Mouse (Mus musculus) hindbrain, embryonic 16.5 days (tissue): Measurements from ENCODE around the gene Foxp1. TPM values are rescaled to one million over a fixed set of nuclear protein-coding genes. Genes with fewer than 3 reads are reported as not detected.

Experiments used
- ATAC-seq: fragments of 200-750 bp; cut with Nextera tagmentation; 2 replicates; pipeline ENCODE4 v1.8.0; 2017; ENCODE audit warnings: moderate TSS enrichment, moderate library complexity
- H3K27ac ChIP-seq: fragments of 300-500 bp; sonication (generic); 2 replicates; pipeline ENCODE4 v1.5.1; 2014; ENCODE audit warnings: low read depth, mild to moderate bottlenecking, control low read depth, low read length, moderate library complexity
- H3K27me3 ChIP-seq: fragments of 300-500 bp; sonication (generic); replicated peaks from 2 replicates; pipeline ENCODE4 v1.6.1; 2014; ENCODE audit warnings: low read length; ENCODE audit not compliant: control insufficient read depth, insufficient read depth
- H3K36me3 ChIP-seq: fragments of 300-500 bp; sonication (generic); 2 replicates; pipeline ENCODE4 v1.6.1; 2014; ENCODE audit warnings: mild to moderate bottlenecking, low read length, moderate library complexity, mixed read lengths; ENCODE audit not compliant: control insufficient read depth, insufficient read depth
- H3K4me1 ChIP-seq: fragments of 300-500 bp; sonication (generic); 2 replicates; pipeline ENCODE4 v1.6.1; 2014; ENCODE audit warnings: low read depth, low read length; ENCODE audit not compliant: control insufficient read depth, insufficient read depth
- H3K4me2 ChIP-seq: fragments of 300-500 bp; sonication (generic); 2 replicates; pipeline ENCODE4 v1.6.1; 2014; ENCODE audit warnings: mild to moderate bottlenecking, low read length, control low read depth, moderate library complexity
- H3K4me3 ChIP-seq: fragments of 300-500 bp; sonication (generic); 2 replicates; pipeline ENCODE4 v1.5.1; 2014; ENCODE audit warnings: mild to moderate bottlenecking, low read length, control low read depth, moderate library complexity
- H3K9ac ChIP-seq: fragments of 300-500 bp; sonication (generic); 2 replicates; pipeline ENCODE4 v1.6.1; 2014; ENCODE audit warnings: low read depth, mild to moderate bottlenecking, control low read depth, low read length, moderate library complexity
- H3K9me3 ChIP-seq: fragments of 300-500 bp; sonication (generic); 2 replicates; pipeline ENCODE4 v1.6.1; 2014; ENCODE audit warnings: mild to moderate bottlenecking, low read length, moderate library complexity; ENCODE audit not compliant: control insufficient read depth
- WGBS: fragments of 180-500 bp; shearing (Covaris S2); extraction: QIAGEN DNeasy Blood & Tissue Kit; methylation state at CpG from one replicate; pipeline ENCODE4 v1.1.7; 2014; 5-methylcytosine and 5-hydroxymethylcytosine counted together
- polyA plus RNA-seq: library from polyadenylated mRNA; unstranded; fragments of >200 nt; fragmentation: Nextera tagmentation; extraction: Ambion mirVana; gene quantifications from 2 replicates; pipeline ENCODE4 v1.2.1, GENCODE M21; 2015

Gene Foxp1
- polyA plus RNA-seq, 1 experiment from 2014 or later, result 47.8 TPM

DNA sequence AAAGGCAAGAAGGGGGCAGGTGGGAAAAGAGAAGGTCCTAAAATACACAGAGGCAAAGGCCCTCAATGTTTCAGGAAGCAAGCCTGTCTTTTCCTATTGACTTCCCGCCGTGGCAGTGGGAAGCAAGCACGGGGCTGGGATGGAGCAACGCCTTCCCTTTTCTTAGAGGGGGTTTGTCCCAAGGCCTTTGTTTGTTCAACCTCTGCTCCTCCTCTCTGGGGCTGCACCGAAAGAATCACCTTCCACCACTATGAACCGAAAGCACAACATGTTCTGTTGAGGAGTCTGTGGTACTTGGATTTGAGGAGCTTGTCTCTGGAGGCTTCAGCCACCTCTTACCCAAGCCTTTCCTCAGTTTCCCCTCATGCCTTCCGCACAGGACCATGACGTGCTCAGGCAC is 355.5 kb downstream of the Foxp1 start:
- no peaks in the 10 kb centered on the region for H3K36me3 ChIP-seq
- H3K4me1 ChIP-seq, result no peaks in the 10 kb centered on the region
- no peaks in the 10 kb centered on the region for H3K27me3 ChIP-seq
- no peak for ATAC-seq
- no peak overlapping the region for H3K9ac ChIP-seq
- no peak overlapping the region for H3K4me2 ChIP-seq
- H3K27ac ChIP-seq, result no peak overlapping the region
- no peak overlapping the region for H3K4me3 ChIP-seq
- H3K9me3 ChIP-seq, result no peaks in the 10 kb centered on the region
- WGBS, result 57% methylated on average over 8 of the region's 8 CpGs

DNA sequence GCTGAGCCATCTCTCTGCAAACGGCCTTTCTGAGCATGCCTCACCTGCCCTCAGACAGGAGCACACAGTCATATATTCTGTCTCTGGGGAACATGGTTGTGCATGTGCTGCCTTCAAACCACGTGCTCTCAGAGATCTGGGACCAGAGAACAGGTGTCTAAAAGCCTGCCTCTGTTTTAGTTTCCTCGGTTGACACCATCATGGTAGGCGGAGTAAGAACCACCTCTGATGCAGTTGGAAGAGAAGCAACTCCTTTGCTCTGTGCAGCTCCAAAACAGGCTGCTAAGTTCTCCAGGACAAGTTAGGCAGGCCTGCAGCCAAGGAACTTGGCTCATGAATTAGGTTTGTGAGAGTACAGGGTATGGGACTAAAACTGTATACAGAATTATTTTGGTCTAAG is 356.4 kb downstream of the Foxp1 start:
- Histone ChIP-seq H3K27me3 (no peaks in the 10 kb centered on the region), H3K9ac (no peak overlapping the region), H3K36me3 (no peaks in the 10 kb centered on the region), H3K4me3 (no peak overlapping the region), H3K4me1 (no peaks in the 10 kb centered on the region), H3K27ac (no peak overlapping the region), H3K9me3 (no peaks in the 10 kb centered on the region), H3K4me2 (no peak overlapping the region)
- no peak for ATAC-seq
- whole genome bisulfite sequencing, result 89% methylated on average over 4 of the region's 4 CpGs

DNA sequence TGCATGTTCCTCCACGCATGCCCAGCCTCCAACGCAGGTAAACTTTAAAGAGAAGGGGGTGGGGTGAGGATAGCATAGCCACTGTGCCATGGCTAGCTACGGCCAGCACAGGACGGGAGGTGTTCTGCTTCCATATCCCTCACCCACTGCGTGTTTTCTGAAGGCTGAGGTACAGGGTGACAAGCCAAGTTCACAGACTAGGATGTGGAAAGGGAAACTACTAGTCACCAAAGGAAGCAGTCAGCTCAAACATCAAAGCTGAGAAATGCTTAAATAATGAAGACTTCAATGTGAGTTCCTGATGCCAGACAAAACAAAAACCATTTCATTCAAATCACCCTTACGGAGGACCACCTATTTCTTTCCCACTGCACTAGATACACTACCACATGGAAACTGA is 357.8 kb downstream of the Foxp1 start:
- no peak overlapping the region for H3K9ac ChIP-seq
- H3K4me2 ChIP-seq, result no peak overlapping the region
- no peak for ATAC-seq
- H3K27me3 ChIP-seq, result no peaks in the 10 kb centered on the region
- H3K36me3 ChIP-seq, result no peaks in the 10 kb centered on the region
- 91% methylated on average over 6 of the region's 6 CpGs for WGBS
- H3K4me3 ChIP-seq, result no peak overlapping the region
- H3K27ac ChIP-seq, result no peak overlapping the region
- no peaks in the 10 kb centered on the region for H3K4me1 ChIP-seq
- H3K9me3 ChIP-seq, result no peaks in the 10 kb centered on the region

DNA sequence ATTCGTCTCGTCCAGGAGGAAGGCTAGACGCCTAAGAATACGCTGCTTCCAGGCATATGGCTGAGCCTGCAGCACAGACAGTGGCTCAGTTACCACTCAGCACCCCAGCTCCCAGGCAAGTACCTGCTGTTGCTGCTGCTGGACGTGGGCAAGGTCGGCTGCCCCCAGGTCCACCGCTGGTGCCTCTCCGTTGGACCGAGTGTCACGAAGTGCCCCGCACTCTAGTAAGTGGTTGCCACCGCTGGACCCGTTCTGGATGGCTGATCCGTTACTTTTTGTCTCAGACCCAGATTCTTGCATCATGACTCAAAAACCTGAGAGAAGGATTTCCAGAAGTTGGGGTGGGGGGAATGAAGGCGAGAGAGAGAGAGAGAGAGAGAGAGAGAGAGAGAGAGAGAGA is 359.8 kb downstream of the Foxp1 start:
- no peak overlapping the region for H3K9ac ChIP-seq
- no peak overlapping the region for H3K4me2 ChIP-seq
- ATAC-seq, result no peak
- H3K4me3 ChIP-seq, result no peak overlapping the region
- no peak overlapping the region for H3K27ac ChIP-seq
- no peaks in the 10 kb centered on the region for H3K9me3 ChIP-seq
- H3K4me1 ChIP-seq, result 0 out of 2 replicates have a peak, but pooled peaks cover 3% of the 10 kb centered on the region
- WGBS, result 87% methylated on average over 15 of the region's 15 CpGs
- H3K36me3 ChIP-seq, result no peaks in the 10 kb centered on the region
- H3K27me3 ChIP-seq, result no peaks in the 10 kb centered on the region

DNA sequence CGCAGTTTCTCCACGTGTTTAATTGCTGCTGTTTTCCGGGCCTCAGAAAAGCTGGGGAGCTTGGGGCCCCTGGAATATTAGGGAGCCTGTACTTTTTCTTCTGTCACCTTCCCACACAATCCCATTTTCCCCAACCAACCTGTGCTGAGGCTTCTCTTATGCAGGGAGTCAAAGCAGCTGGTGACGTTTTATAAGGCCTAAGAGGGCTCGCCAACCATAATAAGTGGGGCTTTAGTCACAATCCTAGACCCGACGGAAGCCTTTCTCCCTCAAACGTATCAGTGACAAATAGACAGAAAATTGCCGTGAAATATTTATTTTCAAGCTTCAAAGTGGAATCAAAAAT is 362.2 kb downstream of the Foxp1 start:
- 0 out of 2 replicates have a peak, but pooled peaks cover 3% of the 10 kb centered on the region for H3K4me1 ChIP-seq
- H3K27me3 ChIP-seq, result no peaks in the 10 kb centered on the region
- no peak for ATAC-seq
- no peaks in the 10 kb centered on the region for H3K36me3 ChIP-seq
- no peak overlapping the region for H3K9ac ChIP-seq
- WGBS, result 61% methylated on average over 9 of the region's 9 CpGs
- no peak overlapping the region for H3K27ac ChIP-seq
- H3K9me3 ChIP-seq, result no peaks in the 10 kb centered on the region
- H3K4me3 ChIP-seq, result no peak overlapping the region
- H3K4me2 ChIP-seq, result no peak overlapping the region

DNA sequence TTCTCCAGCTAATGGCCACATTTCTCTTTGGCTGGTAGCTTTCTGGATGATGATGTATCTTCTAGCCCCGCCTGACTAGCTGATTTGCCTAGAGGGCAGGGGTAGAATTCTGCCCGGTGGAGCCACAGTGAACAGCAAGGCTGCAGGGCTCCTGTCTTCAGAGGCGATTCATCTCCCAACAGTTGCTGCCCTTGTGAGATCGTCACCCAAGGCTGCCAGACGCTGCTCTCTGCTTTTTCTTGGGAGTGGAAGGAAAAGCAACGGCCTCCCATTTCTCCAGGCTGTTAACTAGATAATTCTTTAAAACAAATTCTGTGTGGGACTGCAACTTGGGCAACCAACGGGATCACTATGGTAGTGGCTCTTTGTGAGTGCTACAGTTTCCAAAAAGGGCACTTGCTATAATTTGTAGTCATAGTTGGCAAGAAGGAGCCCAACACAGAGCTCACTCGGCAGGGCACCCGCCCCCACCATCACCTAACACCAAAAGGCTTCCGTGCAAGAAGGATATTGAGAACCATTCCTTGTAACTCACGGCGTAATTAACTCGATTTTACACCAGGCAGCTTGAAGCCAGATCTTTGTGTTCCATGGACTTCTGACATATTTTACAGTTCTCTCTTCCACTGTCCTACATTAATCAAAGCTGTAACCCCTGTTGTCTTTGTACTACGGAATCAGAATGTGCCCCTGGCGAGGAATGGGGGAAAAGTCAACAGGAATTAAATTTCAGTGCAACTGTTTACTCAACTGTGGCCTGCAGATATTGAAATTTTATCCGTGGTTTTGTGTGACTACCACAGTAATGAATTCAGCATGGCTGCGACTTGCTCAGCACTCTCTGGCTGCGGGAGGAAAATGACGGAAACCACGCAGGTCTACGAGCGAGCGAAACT is 362.8 kb downstream of the Foxp1 start:
- 59% methylated on average over 23 of the region's 23 CpGs for WGBS
- Histone ChIP-seq H3K36me3 (no peaks in the 10 kb centered on the region), H3K4me3 (no peak overlapping the region), H3K9ac (no peak overlapping the region), H3K4me1 (0 out of 2 replicates have a peak, but pooled peaks cover 3% of the 10 kb centered on the region), H3K27ac (no peak overlapping the region), H3K9me3 (no peaks in the 10 kb centered on the region), H3K4me2 (no peak overlapping the region), H3K27me3 (no peaks in the 10 kb centered on the region)
- ATAC-seq, result no peak

DNA sequence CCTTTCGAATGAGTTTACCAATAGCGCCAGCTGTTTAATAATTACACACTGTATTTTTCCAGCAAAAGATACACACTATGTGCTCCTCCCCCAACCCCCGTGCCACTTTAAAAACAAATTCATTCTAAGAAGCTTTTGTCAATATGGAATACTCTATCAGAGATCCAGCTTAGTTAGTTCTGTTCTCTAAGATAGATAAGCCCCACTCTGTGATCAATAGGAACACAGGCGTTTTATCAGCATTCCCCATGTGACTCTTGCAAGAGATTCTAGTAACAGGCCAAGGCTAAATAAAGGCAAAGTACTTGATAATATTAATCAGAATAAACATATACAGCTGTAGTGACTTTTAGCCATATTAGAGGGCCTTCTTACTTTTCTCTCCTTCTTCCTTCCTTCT is 368.8 kb downstream of the Foxp1 start:
- no peak overlapping the region for H3K9ac ChIP-seq
- H3K4me2 ChIP-seq, result no peak overlapping the region
- H3K9me3 ChIP-seq, result no peaks in the 10 kb centered on the region
- ATAC-seq, result no peak
- H3K36me3 ChIP-seq, result no peaks in the 10 kb centered on the region
- 90% methylated on average over 4 of the region's 4 CpGs for WGBS
- no peak overlapping the region for H3K4me3 ChIP-seq
- H3K27ac ChIP-seq, result no peak overlapping the region
- no peaks in the 10 kb centered on the region for H3K4me1 ChIP-seq
- no peaks in the 10 kb centered on the region for H3K27me3 ChIP-seq

DNA sequence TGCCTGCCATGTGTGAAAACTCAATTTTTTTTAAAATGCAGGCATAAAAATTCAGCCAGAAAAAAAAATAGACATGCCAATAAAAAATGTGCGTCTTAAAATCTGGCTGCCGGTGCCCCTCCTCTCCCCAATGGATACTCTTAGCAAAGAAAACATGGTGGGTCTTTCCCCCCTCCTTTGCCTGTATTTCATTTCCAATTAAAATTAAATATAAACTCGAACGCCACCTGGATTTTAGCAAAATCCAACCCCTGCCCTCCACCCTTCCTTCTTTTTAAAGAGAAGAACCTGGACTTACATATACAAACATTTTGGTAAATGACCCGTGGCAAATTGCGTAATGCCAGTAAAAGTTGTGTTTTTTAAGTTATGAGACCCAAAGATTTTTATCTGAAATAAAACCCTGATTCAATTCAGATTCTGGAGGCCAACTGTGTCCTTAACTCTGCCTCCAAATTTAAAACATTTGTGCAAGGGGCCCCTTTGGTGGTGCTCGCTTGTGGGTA is 376.1 kb downstream of the Foxp1 start:
- Histone ChIP-seq H3K4me2 (no peak overlapping the region), H3K9me3 (no peaks in the 10 kb centered on the region), H3K36me3 (no peaks in the 10 kb centered on the region), H3K4me3 (no peak overlapping the region), H3K27me3 (no peaks in the 10 kb centered on the region), H3K27ac (no peak overlapping the region), H3K4me1 (no peaks in the 10 kb centered on the region), H3K9ac (no peak overlapping the region)
- 91% methylated on average over 7 of the region's 7 CpGs for WGBS
- ATAC-seq, result no peak

DNA sequence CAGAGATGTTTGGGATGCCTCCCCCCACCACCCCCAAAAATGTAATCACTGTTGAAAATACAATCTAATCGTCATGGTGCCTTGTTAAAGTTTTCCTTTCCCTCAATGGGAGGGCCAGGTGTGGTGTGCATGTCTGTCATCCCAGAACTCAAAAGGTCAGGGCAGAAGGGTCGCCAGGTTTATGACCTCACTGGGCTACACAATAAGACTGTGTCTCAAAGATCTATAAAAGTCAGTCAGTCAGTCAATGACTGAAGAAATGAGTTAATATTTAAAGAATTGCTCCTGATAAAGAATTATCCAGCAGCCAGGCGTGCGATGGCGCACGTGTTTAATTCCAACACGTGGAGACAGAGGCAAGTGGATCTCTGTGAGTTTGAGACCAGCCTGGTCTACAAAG is 377.5 kb downstream of the Foxp1 start:
- WGBS, result 88% methylated on average over 7 of the region's 7 CpGs
- no peaks in the 10 kb centered on the region for H3K36me3 ChIP-seq
- H3K4me1 ChIP-seq, result no peaks in the 10 kb centered on the region
- H3K4me3 ChIP-seq, result no peak overlapping the region
- H3K9ac ChIP-seq, result no peak overlapping the region
- no peak overlapping the region for H3K27ac ChIP-seq
- H3K9me3 ChIP-seq, result no peaks in the 10 kb centered on the region
- no peak for ATAC-seq
- no peaks in the 10 kb centered on the region for H3K27me3 ChIP-seq
- no peak overlapping the region for H3K4me2 ChIP-seq
